Mouse (Mus musculus) lung, adult 2 months (tissue): ENCODE results near the gene Zglp1. TPM values are rescaled to one million over a fixed set of nuclear protein-coding genes. Genes with fewer than 3 reads are reported as not detected.

ENCODE experiments used
- DNase-seq: peaks from one replicate; pipeline ENCODE4 v3.0.0; 2022
- H3K4me1 ChIP-seq: fragments of 200-500 bp; 2 replicates; pipeline ENCODE4 v1.6.1; 2011; ENCODE audit warnings: low read length; ENCODE audit not compliant: control insufficient read depth, insufficient read depth
- H3K4me3 ChIP-seq: fragments of 200-500 bp; replicated peaks from 2 replicates; pipeline ENCODE3; 2011; ENCODE audit warnings: low read depth, mild to moderate bottlenecking, control low read depth, low read length; ENCODE audit errors: extremely low read depth
- CTCF ChIP-seq: fragments of 200-500 bp; IDR thresholded peaks from 2 replicates; pipeline ENCODE4 v1.5.1; 2011; ENCODE audit warnings: mild to moderate bottlenecking, low read length, control low read depth; ENCODE audit not compliant: insufficient read depth
- POLR2A ChIP-seq: fragments of 200-500 bp; IDR thresholded peaks from 2 replicates; pipeline ENCODE4 v1.6.1; 2011; ENCODE audit warnings: low read depth, mild to moderate bottlenecking, control low read depth, low read length, borderline replicate concordance; ENCODE audit errors: extremely low read depth
- WGBS: fragments of 180-500 bp; shearing (Covaris S2); methylation state at CpG from one replicate; pipeline ENCODE4 v1.1.7; 2018; 5-methylcytosine and 5-hydroxymethylcytosine counted together
- polyA plus RNA-seq: library from polyadenylated mRNA; depleted of rRNA; stranded (reverse); fragments of >200 nt; gene quantifications from 2 replicates; pipeline ENCODE4 v1.2.3, GENCODE M21; 2012

Gene Zglp1
- polyA plus RNA-seq, 1 experiment, result not detected

- Histone ChIP-seq H3K4me3 (no peak overlapping the region), H3K4me1 (peaks cover 14% of the 10 kb centered on the region)
- DNase-seq, result no peak
- WGBS, result 35% methylated on average over 22 of the region's 22 CpGs
- no peak for TF ChIP-seq CTCF
- no peak for TF ChIP-seq POLR2A
Measured at GRCm38 (mm10) chr9:21030055-21030600, 36.8 kb downstream of the Zglp1 start.

- WGBS, result 3% methylated on average over 37 of the region's 37 CpGs
- Histone ChIP-seq H3K4me1 (peaks cover 14% of the 10 kb centered on the region), H3K4me3 (peak within 1 kb of the TSS; percentile 43)
- 0 out of 2 replicates have a peak, but pooled peaks have one; percentile 5 for TF ChIP-seq POLR2A
- TF ChIP-seq CTCF, result peak; percentile 74
- DNase-seq, result peak; percentile 88
Measured at GRCm38 (mm10) chr9:21029291-21030054, 37.4 kb downstream of the Zglp1 start, which contains the start of gene Icam4. TSS of gene Icam4 (plus strand) at chr9:21029373.

GRCm38 (mm10) chr9:21028560-21029110 is 38.3 kb downstream of the Zglp1 start:
- H3K4me1 ChIP-seq, result peaks cover 14% of the 10 kb centered on the region
- TF ChIP-seq CTCF, result no peak
- no peak for TF ChIP-seq POLR2A
- no peak overlapping the region for H3K4me3 ChIP-seq
- DNase-seq, result no peak
- WGBS, result 57% methylated on average over 6 of the region's 6 CpGs

GRCm38 (mm10) chr9:21027774-21028290 is 39.1 kb downstream of the Zglp1 start:
- 61% methylated on average over 8 of the region's 8 CpGs for WGBS
- H3K4me3 ChIP-seq, result no peak overlapping the region
- H3K4me1 ChIP-seq, result peaks cover 12% of the 10 kb centered on the region
- TF ChIP-seq POLR2A (no peak), CTCF (no peak)
- DNase-seq, result no peak

GRCm38 (mm10) chr9:21026849-21027248 is 40.0 kb downstream of the Zglp1 start:
- TF ChIP-seq CTCF (no peak), POLR2A (no peak)
- peaks cover 8% of the 10 kb centered on the region for H3K4me1 ChIP-seq
- H3K4me3 ChIP-seq, result peak overlapping the region; percentile 22
- DNase-seq, result peak; percentile 51
- 59% methylated on average over 12 of the region's 12 CpGs for WGBS

- Histone ChIP-seq H3K4me1 (peaks cover 14% of the 10 kb centered on the region), H3K4me3 (peak overlapping the region; percentile 65)
- DNase-seq, result peak; percentile 77
- TF ChIP-seq POLR2A (peak; percentile 69; the same call in 1 of the 2 replicates), CTCF (no peak)
- 54% methylated on average over 19 of the region's 19 CpGs for WGBS
Measured at GRCm38 (mm10) chr9:21025258-21025810, 41.6 kb downstream of the Zglp1 start.

DNA sequence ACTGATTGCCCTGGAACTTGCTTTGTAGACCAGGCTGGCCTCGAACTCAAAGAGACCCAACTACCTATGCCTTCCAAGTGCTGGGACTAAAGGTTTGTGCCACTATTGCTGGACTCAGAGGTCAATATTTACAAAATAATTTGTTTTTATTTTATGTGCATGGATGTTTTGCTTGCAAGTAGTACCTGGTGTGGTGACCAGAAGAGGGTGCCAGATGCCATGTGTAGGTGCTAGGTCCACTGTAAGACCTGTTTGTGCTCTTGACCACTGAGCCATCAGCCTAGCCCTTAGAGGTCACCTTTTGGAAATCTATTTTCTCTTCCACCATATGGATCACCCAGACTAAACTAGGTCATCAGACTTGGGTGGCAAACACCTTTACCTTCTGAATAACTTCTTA is 44.2 kb downstream of the Zglp1 start:
- no peak for DNase-seq
- no peak overlapping the region for H3K4me3 ChIP-seq
- H3K4me1 ChIP-seq, result peaks cover 12% of the 10 kb centered on the region
- 0 out of 2 replicates have a peak, but pooled peaks have one; percentile 5 for TF ChIP-seq CTCF
- TF ChIP-seq POLR2A, result no peak
- WGBS, result 78% methylated on average over 1 of the region's 1 CpGs

GRCm38 (mm10) chr9:21022288-21022687 is 44.6 kb downstream of the Zglp1 start:
- no peak for TF ChIP-seq POLR2A
- no peak for TF ChIP-seq CTCF
- Histone ChIP-seq H3K4me3 (no peak overlapping the region), H3K4me1 (peaks cover 14% of the 10 kb centered on the region)
- DNase-seq, result peak; percentile 53
- WGBS, result 41% methylated on average over 6 of the region's 6 CpGs

- Histone ChIP-seq H3K4me3 (no peak overlapping the region), H3K4me1 (peaks cover 17% of the 10 kb centered on the region)
- 71% methylated on average over 3 of the region's 3 CpGs for WGBS
- no peak for DNase-seq
- TF ChIP-seq POLR2A (no peak), CTCF (no peak)
Measured at GRCm38 (mm10) chr9:21021363-21021762, 45.5 kb downstream of the Zglp1 start.
